Mouse (Mus musculus): ENCODE data around the gene Nos3.

The Nos3 gene

DNA sequence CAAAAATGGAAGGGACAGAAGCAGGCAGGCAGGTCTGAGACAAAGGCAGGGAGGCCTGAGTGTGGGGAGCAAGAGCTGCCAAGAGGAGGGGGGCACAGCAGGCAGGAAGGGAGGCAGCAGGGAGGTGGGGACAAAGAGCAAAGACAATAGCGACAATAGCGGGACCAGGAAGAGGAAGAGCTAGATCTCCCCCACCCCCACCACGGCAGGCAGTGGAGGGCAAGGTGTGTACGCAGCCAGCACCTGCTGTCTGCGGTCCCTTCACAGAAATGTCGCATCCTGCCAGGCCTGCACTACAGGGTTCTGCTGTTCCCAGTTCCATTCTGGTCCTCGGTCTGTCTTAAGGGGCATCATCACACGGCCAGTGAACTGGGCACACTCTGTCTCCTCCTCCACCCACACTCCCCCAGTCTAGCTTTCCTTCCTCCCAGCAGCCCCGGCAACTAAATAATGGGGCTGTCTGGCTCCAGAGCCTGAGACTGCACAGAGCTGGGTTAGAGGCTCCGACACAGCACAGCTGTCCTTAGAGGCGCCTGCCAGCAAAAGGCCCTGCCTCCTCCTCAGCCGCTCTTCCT, 20.0 kb upstream of the Nos3 start:
- DNase-seq (ENCODE audit: low spot score in 2 of 2) = peak in 1 of 2 experiments; percentile 52

GRCm38 (mm10) chr5:24346313-24346712, 18.3 kb upstream of the Nos3 start:
- no peak for DNase-seq (ENCODE audit: low spot score in 2 of 2)

DNA sequence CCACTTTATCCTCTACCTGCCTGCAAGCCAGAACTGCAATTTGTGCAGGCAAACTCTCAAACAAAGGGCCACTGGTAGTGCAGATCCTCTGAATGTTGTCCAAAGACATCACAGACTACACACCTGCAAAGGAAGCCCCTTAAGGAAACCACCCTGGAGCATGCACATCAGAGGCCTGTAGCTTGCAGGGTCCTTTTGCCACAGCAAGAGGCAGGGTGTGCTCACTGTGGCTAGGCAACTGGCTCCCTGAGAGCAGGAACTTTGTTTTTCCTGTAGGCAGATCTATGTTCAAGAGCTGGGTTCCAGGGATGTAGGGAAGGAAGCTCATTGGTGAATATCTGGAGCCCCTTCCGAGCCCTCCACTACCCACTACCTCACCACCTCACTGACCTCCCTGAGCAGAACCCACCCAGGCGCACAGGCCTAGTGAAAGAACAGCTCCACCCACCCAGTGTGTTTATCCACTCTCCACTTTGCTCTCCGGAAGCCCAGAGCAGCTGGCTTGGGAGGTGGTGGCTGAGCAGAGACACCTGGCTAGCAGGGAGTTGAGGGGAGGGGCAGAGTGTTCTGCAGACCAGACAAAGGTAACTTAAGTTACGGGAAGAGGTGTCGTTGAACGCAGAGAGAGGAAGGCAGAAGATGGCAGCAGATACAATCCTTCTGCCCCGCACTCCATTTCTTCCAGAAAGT, 17.3 kb upstream of the Nos3 start:
- no peak for DNase-seq (ENCODE audit: low spot score in 2 of 2)

- DNase-seq (ENCODE audit: low spot score in 2 of 2) = peak; percentile 73 to 79
These were observed 16.5 kb upstream of the Nos3 start for GRCm38 (mm10) chr5:24348128-24348527.

DNA sequence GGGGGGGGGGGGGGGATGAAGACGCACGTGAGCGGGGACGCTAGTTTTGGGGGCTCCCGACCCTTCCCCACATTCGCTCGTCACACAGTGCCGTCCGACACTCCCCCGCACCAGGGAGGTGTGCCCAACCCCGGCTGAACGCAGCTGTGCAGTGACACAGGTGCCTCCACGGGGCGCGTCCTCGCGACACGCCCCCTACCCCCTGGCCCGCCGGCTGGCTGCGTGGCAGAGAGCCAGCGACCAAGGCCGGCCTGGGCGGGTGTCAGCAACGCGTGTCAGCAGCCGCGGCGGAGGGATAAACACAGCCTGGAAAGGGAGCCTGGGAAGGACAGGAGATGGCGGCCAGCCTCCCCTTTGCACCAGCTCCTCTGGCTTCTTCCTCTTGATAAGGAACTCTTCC, 16.1 kb upstream of the Nos3 start:
- peak in 1 of 2 experiments; percentile 40 for DNase-seq (ENCODE audit: low spot score in 2 of 2)

DNA sequence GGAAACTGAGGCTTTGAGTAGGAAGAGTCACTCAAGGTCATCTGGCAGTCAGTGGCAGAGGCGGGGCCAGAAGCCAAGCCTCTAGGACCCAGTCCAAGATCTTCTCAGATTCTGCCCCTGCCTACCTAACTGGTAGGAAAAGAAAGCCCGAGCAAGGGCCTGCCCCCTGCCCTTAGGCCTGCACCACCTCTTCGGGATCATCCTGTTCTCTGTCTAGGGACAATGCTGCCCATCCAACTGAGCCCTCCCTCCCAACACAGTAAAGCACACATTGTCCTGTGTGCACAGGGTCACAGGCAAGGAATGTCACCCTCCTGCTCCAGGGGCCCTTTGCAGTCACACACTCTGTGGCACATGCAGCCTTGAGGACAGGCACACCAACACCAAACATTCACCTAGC, 14.5 kb upstream of the Nos3 start:
- no peak for DNase-seq (ENCODE audit: low spot score in 2 of 2)

- DNase-seq (ENCODE audit: low spot score in 2 of 2) = no peak
These were observed 13.9 kb upstream of the Nos3 start for GRCm38 (mm10) chr5:24350531-24351250.

DNA sequence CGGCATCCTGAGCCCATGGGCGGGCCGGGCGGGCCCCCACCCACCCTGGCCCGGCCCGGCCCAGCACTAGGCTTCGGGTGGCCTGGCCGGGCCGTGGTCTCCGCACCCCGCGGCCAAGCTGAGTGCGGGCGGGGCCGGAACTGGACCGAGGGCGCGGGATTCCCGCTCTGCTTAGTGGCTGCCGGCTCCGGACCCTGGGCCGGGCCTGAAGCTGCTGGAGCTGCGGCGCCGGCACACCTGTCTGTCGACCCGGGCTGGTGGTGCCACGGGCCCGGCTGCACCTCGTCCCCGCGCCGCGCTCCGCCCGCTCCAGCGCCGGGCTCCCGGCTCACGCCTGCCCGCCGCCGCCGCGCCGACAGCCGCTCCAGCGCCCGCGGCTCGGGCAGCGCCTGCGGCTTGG, 13.3 kb upstream of the Nos3 start, which contains the start of gene Kcnh2:
Gene Kcnh2, minus strand, starts transcription at position 327 of the 400 bp plus-strand sequence.
- DNase-seq (ENCODE audit: low spot score in 2 of 2) = peak in 1 of 2 experiments; percentile 34

DNA sequence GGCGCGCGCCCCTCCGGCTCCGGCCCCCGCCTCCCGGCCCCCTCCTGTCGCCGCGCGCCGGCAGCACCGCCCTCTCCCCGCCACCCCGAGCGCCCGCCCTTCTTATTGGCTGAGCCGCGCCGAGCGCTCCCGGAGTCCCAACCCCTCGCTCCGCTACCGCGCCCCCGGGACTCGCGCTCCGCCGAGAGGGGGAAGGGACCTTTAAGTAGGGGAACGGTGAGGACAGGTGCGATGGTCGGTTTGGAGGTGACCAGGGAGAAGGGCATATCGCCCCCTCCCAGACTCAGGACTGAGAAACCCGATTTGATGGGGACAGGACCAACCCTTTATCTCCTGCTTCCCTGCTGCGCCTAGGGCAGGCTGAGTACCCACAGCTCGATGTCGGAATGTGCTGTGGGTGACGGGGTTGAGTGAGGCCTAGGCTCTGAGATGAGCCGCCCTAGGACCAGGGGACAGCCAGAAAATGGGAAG, 12.9 kb upstream of the Nos3 start:
- DNase-seq (ENCODE audit: low spot score in 2 of 2) = peak; percentile 85 to 87

- DNase-seq (ENCODE audit: low spot score in 2 of 2) = peak; percentile 72 to 83
These were observed 12.3 kb upstream of the Nos3 start for GRCm38 (mm10) chr5:24352251-24352859.

GRCm38 (mm10) chr5:24353327-24353726, 11.3 kb upstream of the Nos3 start:
- DNase-seq (ENCODE audit: low spot score in 2 of 2) = no peak

DNA sequence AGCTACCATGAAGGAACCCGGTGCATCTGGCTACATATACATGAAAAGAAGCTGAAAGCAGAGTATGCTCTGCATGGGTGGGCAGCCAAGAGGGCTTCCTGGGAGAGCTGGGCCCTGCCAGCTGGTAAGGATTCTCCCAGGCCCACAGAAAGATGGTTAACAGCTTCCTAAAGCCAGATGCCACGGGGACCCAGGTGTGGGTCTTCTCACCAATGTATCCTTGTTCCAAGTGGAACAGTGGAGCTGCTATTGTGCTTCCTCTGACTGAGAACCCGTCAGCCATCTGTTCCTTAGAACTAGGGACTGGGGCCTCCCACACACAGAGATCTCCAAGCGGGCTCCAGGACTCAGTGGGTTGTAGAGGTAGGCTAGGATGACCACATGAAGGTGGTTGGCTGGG, 7.8 kb upstream of the Nos3 start:
- DNase-seq (ENCODE audit: low spot score in 2 of 2) = no peak

GRCm38 (mm10) chr5:24357461-24357860, 7.1 kb upstream of the Nos3 start:
- DNase-seq (ENCODE audit: low spot score in 2 of 2) = peak; percentile 57 to 82

DNA sequence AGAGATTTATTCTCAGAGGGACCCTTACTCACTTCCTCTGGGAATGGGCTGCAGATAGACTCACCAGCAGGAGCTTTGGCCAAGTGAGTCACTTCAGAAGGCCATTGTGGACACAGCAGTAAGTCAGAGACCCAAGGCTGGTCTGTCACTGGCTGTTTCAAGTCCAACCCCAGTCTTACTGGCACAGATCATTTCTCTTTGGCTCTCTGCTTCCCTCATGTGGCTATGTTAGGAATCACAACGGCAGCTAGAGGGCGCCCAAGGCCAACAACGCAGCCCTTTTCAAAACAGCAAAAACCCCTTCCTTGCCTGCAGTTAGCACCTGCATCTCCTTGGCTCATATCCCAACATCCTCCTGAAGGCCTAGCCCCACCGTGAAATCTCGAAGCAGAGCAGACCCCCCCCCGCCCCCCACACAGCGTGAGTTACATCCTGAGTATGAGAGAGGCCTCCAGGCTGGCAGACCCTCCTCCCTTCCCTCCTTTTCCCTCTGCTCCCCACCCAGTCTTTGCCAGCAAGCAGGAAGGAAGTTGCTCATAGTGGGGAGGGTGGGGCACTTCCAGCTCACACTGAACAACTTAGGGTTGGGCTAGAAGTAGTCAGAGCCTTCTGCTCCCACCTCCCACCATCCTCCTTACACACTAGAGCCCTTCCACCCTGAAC, 3.7 kb upstream of the Nos3 start:
- peak; percentile 66 to 82 for DNase-seq (ENCODE audit: low spot score in 2 of 2)

- DNase-seq (ENCODE audit: low spot score in 2 of 2) = no peak
These were observed 1.1 kb upstream of the Nos3 start for GRCm38 (mm10) chr5:24363467-24363866.

- no peak for DNase-seq (ENCODE audit: low spot score in 2 of 2)
These were observed 549 bp upstream of the Nos3 start for GRCm38 (mm10) chr5:24364061-24364460.

GRCm38 (mm10) chr5:24364963-24365362, 353 bp downstream of the Nos3 start:
- DNase-seq (ENCODE audit: low spot score in 2 of 2) = no peak

- no peak for DNase-seq (ENCODE audit: low spot score in 2 of 2)
These were observed 918 bp downstream of the Nos3 start for GRCm38 (mm10) chr5:24365528-24365927.

DNA sequence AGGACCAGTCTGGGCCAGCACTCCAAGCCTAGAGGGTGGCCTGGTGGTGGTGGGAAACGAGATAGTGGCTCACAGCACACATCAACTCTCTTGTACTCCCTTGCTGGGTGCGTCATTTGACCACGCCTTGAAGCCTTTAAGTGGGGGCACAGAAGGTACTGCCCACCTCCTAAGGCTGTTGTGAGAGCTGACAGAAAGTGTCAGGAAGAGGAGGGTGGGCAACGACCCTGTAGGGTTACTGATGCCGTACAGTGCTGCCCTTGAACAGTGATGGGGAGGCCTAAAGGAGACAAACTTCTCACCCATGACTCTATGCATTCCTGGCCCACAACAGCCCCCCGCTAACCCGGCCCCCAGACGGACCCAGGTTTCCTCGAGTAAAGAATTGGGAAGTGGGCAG, 1.8 kb downstream of the Nos3 start:
- no peak for DNase-seq (ENCODE audit: low spot score in 2 of 2)

DNA sequence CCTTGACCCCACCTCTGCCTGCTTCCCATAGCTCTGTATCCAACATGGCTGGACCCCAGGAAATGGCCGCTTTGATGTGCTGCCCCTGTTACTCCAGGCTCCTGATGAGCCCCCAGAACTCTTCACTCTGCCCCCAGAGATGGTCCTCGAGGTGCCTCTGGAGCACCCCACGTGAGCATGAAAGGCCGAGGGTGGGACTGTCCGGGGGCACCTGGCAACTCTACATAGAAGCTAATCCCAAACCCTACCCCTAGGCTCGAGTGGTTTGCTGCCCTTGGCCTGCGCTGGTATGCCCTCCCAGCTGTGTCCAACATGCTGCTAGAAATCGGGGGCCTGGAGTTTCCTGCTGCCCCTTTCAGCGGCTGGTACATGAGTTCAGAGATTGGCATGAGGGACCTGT, 5.2 kb downstream of the Nos3 start:
- no peak for DNase-seq (ENCODE audit: low spot score in 2 of 2)

DNA sequence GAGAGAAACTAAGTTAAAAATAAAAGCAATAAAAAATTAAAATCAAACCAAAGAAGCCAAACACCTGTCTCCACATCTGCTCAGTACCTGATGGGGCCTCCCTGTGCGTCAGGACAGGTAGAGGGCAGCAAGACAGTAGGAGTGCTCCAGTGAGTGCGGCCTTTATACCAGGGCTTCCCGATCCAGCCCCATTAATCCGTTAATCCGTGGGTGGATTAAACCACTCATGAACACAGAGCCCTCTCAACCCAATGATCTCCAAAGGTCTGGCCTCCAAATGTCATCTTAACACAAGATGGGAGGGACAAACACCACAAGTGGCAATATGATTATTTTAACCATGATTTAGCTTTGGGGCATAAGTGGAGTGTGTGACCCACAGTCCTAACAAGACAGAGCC, 9.2 kb downstream of the Nos3 start:
- DNase-seq (ENCODE audit: low spot score in 2 of 2) = no peak

GRCm38 (mm10) chr5:24374216-24374615, 9.6 kb downstream of the Nos3 start:
- no peak for DNase-seq (ENCODE audit: low spot score in 2 of 2)

Measured in urinary bladder, postnatal 4 days (tissue).